Mouse (Mus musculus) midbrain, postnatal 0 days (tissue): ENCODE measurements around the gene Shox2. TPM values are rescaled to one million over a fixed set of nuclear protein-coding genes. Genes with fewer than 3 reads are reported as not detected.

Experiments
- ATAC-seq: fragments of 200-750 bp; cut with Nextera tagmentation; 2 replicates; pipeline ENCODE4 v1.8.0; 2017; ENCODE audit warnings: moderate number of reproducible peaks, mild to moderate bottlenecking, moderate TSS enrichment, moderate library complexity; ENCODE audit not compliant: low FRiP score
- DNase-seq: peaks from one replicate; pipeline ENCODE4 v3.0.0-alpha.2; 2015; ENCODE audit warnings: low spot score
- H3K27ac ChIP-seq: fragments of 300-500 bp; sonication (generic); 2 replicates; pipeline ENCODE4 v1.5.1; 2014; ENCODE audit warnings: low read depth, mild to moderate bottlenecking, low read length, mixed read lengths
- H3K27me3 ChIP-seq: fragments of 300-500 bp; sonication (generic); 2 replicates; pipeline ENCODE4 v1.6.1; 2014; ENCODE audit warnings: low read length, control low read depth, mixed read lengths; ENCODE audit not compliant: insufficient read depth
- H3K36me3 ChIP-seq: fragments of 300-500 bp; sonication (generic); 2 replicates; pipeline ENCODE4 v1.6.1; 2014; ENCODE audit warnings: low read length, control low read depth, mixed read lengths; ENCODE audit not compliant: insufficient read depth
- H3K4me1 ChIP-seq: fragments of 300-500 bp; sonication (generic); 2 replicates; pipeline ENCODE4 v1.6.1; 2014; ENCODE audit warnings: mild to moderate bottlenecking, control low read depth, antibody characterized with exemption, low read length, mixed read lengths; ENCODE audit not compliant: insufficient read depth
- H3K4me2 ChIP-seq: fragments of 300-500 bp; sonication (generic); 2 replicates; pipeline ENCODE4 v1.6.1; 2014; ENCODE audit warnings: low read depth, mild to moderate bottlenecking, low read length, mixed read lengths; ENCODE audit not compliant: poor library complexity, severe bottlenecking
- H3K4me3 ChIP-seq: fragments of 300-500 bp; sonication (generic); 2 replicates; pipeline ENCODE4 v1.5.1; 2014; ENCODE audit warnings: low read depth, mild to moderate bottlenecking, low read length, moderate library complexity
- H3K9ac ChIP-seq: fragments of 300-500 bp; sonication (generic); replicated peaks from 2 replicates; pipeline ENCODE4 v1.6.1; 2014; ENCODE audit warnings: mild to moderate bottlenecking, low read length, moderate library complexity, mixed read lengths; ENCODE audit not compliant: poor library complexity, severe bottlenecking
- H3K9me3 ChIP-seq: fragments of 300-500 bp; sonication (generic); 2 replicates; pipeline ENCODE4 v1.6.1; 2016; ENCODE audit warnings: low read length, control low read depth
- CTCF ChIP-seq: IDR thresholded peaks from 2 replicates; pipeline ENCODE4 v1.5.1; 2016; ENCODE audit warnings: antibody characterized with exemption, mild to moderate bottlenecking
- WGBS: fragments of 180-500 bp; shearing (Covaris S2); extraction: QIAGEN DNeasy Blood & Tissue Kit; methylation state at CpG from one replicate; pipeline ENCODE4 v1.1.7; 2014; 5-methylcytosine and 5-hydroxymethylcytosine counted together
- polyA plus RNA-seq: library from polyadenylated mRNA; unstranded; fragments of >200 nt; fragmentation: Nextera tagmentation; extraction: Ambion mirVana; gene quantifications from 2 replicates; pipeline ENCODE4 v1.2.1, GENCODE M21; 2015
- total RNA-seq: library from RNA; depleted of rRNA; stranded (reverse); fragments of >200 nt; gene quantifications from 2 replicates; pipeline ENCODE4 v1.2.3, GENCODE M21; 2014

The Shox2 gene
- total and polyA plus RNA-seq, 2 experiments from 2014 or later: 55.0 to 82.2 TPM

- Histone ChIP-seq H3K27me3 (peaks cover 38% of the 10 kb centered on the region), H3K4me3 (peak overlapping the region; percentile 21; the same call in 1 of the 2 replicates), H3K4me2 (peak overlapping the region; percentile 39), H3K27ac (no peak overlapping the region), H3K4me1 (no peaks in the 10 kb centered on the region), H3K36me3 (no peaks in the 10 kb centered on the region), H3K9ac (no peak overlapping the region), H3K9me3 (no peaks in the 10 kb centered on the region)
- TF ChIP-seq CTCF: no peak
- ATAC-seq: peak; percentile 3; the same call in 1 of the 2 replicates
- WGBS: 9% methylated on average over 10 of the region's 10 CpGs
- no peak for DNase-seq
Observed at GRCm38 (mm10) chr3:66970261-66970660, 11.3 kb downstream of the Shox2 start.

- Histone ChIP-seq H3K9me3 (no peaks in the 10 kb centered on the region), H3K4me2 (no peak overlapping the region), H3K4me3 (no peak overlapping the region), H3K36me3 (no peaks in the 10 kb centered on the region), H3K4me1 (no peaks in the 10 kb centered on the region), H3K27me3 (peaks cover 27% of the 10 kb centered on the region), H3K9ac (no peak overlapping the region), H3K27ac (no peak overlapping the region)
- 73% methylated on average over 4 of the region's 4 CpGs for WGBS
- no peak for DNase-seq
- ATAC-seq: no peak
- no peak for TF ChIP-seq CTCF
Observed at GRCm38 (mm10) chr3:66967508-66967907, 14.1 kb downstream of the Shox2 start.

GRCm38 (mm10) chr3:66964884-66965283 lies 16.7 kb downstream of the Shox2 start:
- ATAC-seq (no peak), DNase-seq (no peak)
- Histone ChIP-seq H3K27me3 (peaks cover 10% of the 10 kb centered on the region), H3K4me2 (no peak overlapping the region), H3K4me3 (no peak overlapping the region), H3K9me3 (no peaks in the 10 kb centered on the region), H3K36me3 (no peaks in the 10 kb centered on the region), H3K27ac (no peak overlapping the region), H3K9ac (no peak overlapping the region), H3K4me1 (no peaks in the 10 kb centered on the region)
- TF ChIP-seq CTCF: no peak
- WGBS: 67% methylated on average over 3 of the region's 3 CpGs

- H3K4me2 ChIP-seq: no peak overlapping the region
- no peak for TF ChIP-seq CTCF
- 79% methylated on average over 5 of the region's 5 CpGs for WGBS
Observed at GRCm38 (mm10) chr3:66959972-66960371, 21.6 kb downstream of the Shox2 start.

GRCm38 (mm10) chr3:66955126-66955525 lies 26.4 kb downstream of the Shox2 start:
- DNase-seq: no peak
- no peaks in the 10 kb centered on the region for H3K27me3 ChIP-seq
- H3K36me3 ChIP-seq: no peaks in the 10 kb centered on the region
- H3K9me3 ChIP-seq: no peaks in the 10 kb centered on the region
- no peak overlapping the region for H3K4me2 ChIP-seq
- H3K4me1 ChIP-seq: no peaks in the 10 kb centered on the region
- no peak overlapping the region for H3K27ac ChIP-seq
- H3K9ac ChIP-seq: no peak overlapping the region
- TF ChIP-seq CTCF: peak; percentile 17
- H3K4me3 ChIP-seq: no peak overlapping the region
- ATAC-seq: no peak
- WGBS: 62% methylated on average over 2 of the region's 2 CpGs

More at GRCm38 (mm10) chr3:66959972-66960371, 21.6 kb downstream of the Shox2 start:
- Histone ChIP-seq H3K4me3 (no peak overlapping the region), H3K36me3 (no peaks in the 10 kb centered on the region), H3K9me3 (no peaks in the 10 kb centered on the region), H3K9ac (no peak overlapping the region), H3K27ac (no peak overlapping the region), H3K4me1 (no peaks in the 10 kb centered on the region), H3K27me3 (no peaks in the 10 kb centered on the region)
- DNase-seq: no peak
- ATAC-seq: no peak

GRCm38 (mm10) chr3:66939675-66940074 lies 41.9 kb downstream of the Shox2 start:
- H3K27me3 ChIP-seq: no peaks in the 10 kb centered on the region
- H3K36me3 ChIP-seq: no peaks in the 10 kb centered on the region
- DNase-seq: peak; percentile 12
- ATAC-seq: no peak
- H3K9ac ChIP-seq: no peak overlapping the region
- no peak overlapping the region for H3K27ac ChIP-seq
- 68% methylated on average over 10 of the region's 10 CpGs for WGBS
- no peak for TF ChIP-seq CTCF
- H3K4me3 ChIP-seq: no peak overlapping the region
- H3K4me2 ChIP-seq: no peak overlapping the region
- no peaks in the 10 kb centered on the region for H3K4me1 ChIP-seq
- no peaks in the 10 kb centered on the region for H3K9me3 ChIP-seq
